Mouse (Mus musculus): ENCODE results near the gene Gpat2.

The Gpat2 gene

GRCm38 (mm10) chr2:127437697-127438096 is 12.7 kb downstream of the Gpat2 start:
- no peak for DNase-seq (ENCODE audit: extremely low read depth, insufficient read length, low spot score)

- DNase-seq (ENCODE audit: extremely low read depth, insufficient read length, low spot score), result no peak
Observed at GRCm38 (mm10) chr2:127444055-127444789, 19.2 kb downstream of the Gpat2 start, which contains the start of gene Fahd2a. TSS of gene Fahd2a (minus strand) at chr2:127444565.

- no peak for DNase-seq (ENCODE audit: extremely low read depth, insufficient read length, low spot score)
Observed at GRCm38 (mm10) chr2:127446847-127447246, 21.8 kb downstream of the Gpat2 start.

- no peak for DNase-seq (ENCODE audit: extremely low read depth, insufficient read length, low spot score)
Observed at GRCm38 (mm10) chr2:127449691-127450090, 24.7 kb downstream of the Gpat2 start.

GRCm38 (mm10) chr2:127451748-127452147 is 26.7 kb downstream of the Gpat2 start:
- no peak for DNase-seq (ENCODE audit: extremely low read depth, insufficient read length, low spot score)

GRCm38 (mm10) chr2:127453141-127453540 is 28.1 kb downstream of the Gpat2 start:
- no peak for DNase-seq (ENCODE audit: extremely low read depth, insufficient read length, low spot score)

GRCm38 (mm10) chr2:127453764-127454163 is 28.8 kb downstream of the Gpat2 start:
- peak; percentile 58 for DNase-seq (ENCODE audit: extremely low read depth, insufficient read length, low spot score)

- no peak for DNase-seq (ENCODE audit: extremely low read depth, insufficient read length, low spot score)
Observed at GRCm38 (mm10) chr2:127459341-127459740, 34.3 kb downstream of the Gpat2 start.

- DNase-seq (ENCODE audit: extremely low read depth, insufficient read length, low spot score), result no peak
Observed at GRCm38 (mm10) chr2:127461351-127461750, 36.4 kb downstream of the Gpat2 start.

GRCm38 (mm10) chr2:127462314-127462713 is 37.3 kb downstream of the Gpat2 start:
- no peak for DNase-seq (ENCODE audit: extremely low read depth, insufficient read length, low spot score)

GRCm38 (mm10) chr2:127470183-127470582 is 45.2 kb downstream of the Gpat2 start:
- no peak for DNase-seq (ENCODE audit: extremely low read depth, insufficient read length, low spot score)

- no peak for DNase-seq (ENCODE audit: extremely low read depth, insufficient read length, low spot score)
Observed at GRCm38 (mm10) chr2:127470661-127471060, 45.7 kb downstream of the Gpat2 start.

GRCm38 (mm10) chr2:127471281-127471680 is 46.3 kb downstream of the Gpat2 start:
- DNase-seq (ENCODE audit: extremely low read depth, insufficient read length, low spot score), result no peak

- no peak for DNase-seq (ENCODE audit: extremely low read depth, insufficient read length, low spot score)
Observed at GRCm38 (mm10) chr2:127472279-127472678, 47.3 kb downstream of the Gpat2 start.

GRCm38 (mm10) chr2:127479210-127479609 is 54.2 kb downstream of the Gpat2 start:
- DNase-seq (ENCODE audit: extremely low read depth, insufficient read length, low spot score), result no peak

- no peak for DNase-seq (ENCODE audit: extremely low read depth, insufficient read length, low spot score)
Observed at GRCm38 (mm10) chr2:127479763-127480162, 54.8 kb downstream of the Gpat2 start.

GRCm38 (mm10) chr2:127481841-127482532 is 57.0 kb downstream of the Gpat2 start:
- DNase-seq (ENCODE audit: extremely low read depth, insufficient read length, low spot score), result no peak

- no peak for DNase-seq (ENCODE audit: extremely low read depth, insufficient read length, low spot score)
Observed at GRCm38 (mm10) chr2:127482533-127482911, 57.5 kb downstream of the Gpat2 start.

GRCm38 (mm10) chr2:127483001-127483400 is 58.0 kb downstream of the Gpat2 start:
- no peak for DNase-seq (ENCODE audit: extremely low read depth, insufficient read length, low spot score)

- peak; percentile 24 for DNase-seq (ENCODE audit: extremely low read depth, insufficient read length, low spot score)
Observed at GRCm38 (mm10) chr2:127484476-127485170, 59.6 kb downstream of the Gpat2 start.
